Mouse (Mus musculus) CH12.LX (cell line): ENCODE data around the gene Gm49673.
A peak's percentile ranks its signal among the peaks of the same experiment; 100 is the strongest.
"Not testable (repeated sequence)": the region's sequence is repeated elsewhere in the genome, so short reads cannot be mapped to it uniquely, and the experiment has no call there.

ENCODE experiments used
- CTCF ChIP-seq, 2 experiments: IDR thresholded peaks in 1 of 2; conservative IDR thresholded peaks in 1 of 2; 2 replicates each; pipeline ENCODE4 v1.5.1; 2011 to 2012; ENCODE audit warnings: low read depth in 2 of 2, low read length in 2 of 2, improper control_type of control experiment in 1 of 2, inconsistent platforms in 1 of 2, mild to moderate bottlenecking in 1 of 2, moderate library complexity in 1 of 2
- E2F4 ChIP-seq: IDR thresholded peaks from 2 replicates; pipeline ENCODE4 v1.6.1; 2011; ENCODE audit warnings: low read depth, low read length, improper control_type of control experiment; ENCODE audit not compliant: insufficient replicate concordance
- ELF1 ChIP-seq: IDR thresholded peaks from 2 replicates; pipeline ENCODE4 v1.6.1; 2014; ENCODE audit warnings: low read depth, mild to moderate bottlenecking, inconsistent platforms, low read length, improper control_type of control experiment
- EP300 ChIP-seq: IDR thresholded peaks from 2 replicates; pipeline ENCODE4 v1.6.1; 2011; ENCODE audit warnings: low read length, improper control_type of control experiment
- ETS1 ChIP-seq: conservative IDR thresholded peaks from 2 replicates; pipeline ENCODE4 v1.6.1; 2012; ENCODE audit warnings: low read depth, mild to moderate bottlenecking, inconsistent platforms, low read length, improper control_type of control experiment, moderate library complexity
- GABPA ChIP-seq: IDR thresholded peaks from 2 replicates; pipeline ENCODE4 v1.6.1; 2012; ENCODE audit warnings: low read depth, low read length, improper control_type of control experiment, inconsistent platforms; ENCODE audit not compliant: insufficient replicate concordance
- HCFC1 ChIP-seq: IDR thresholded peaks from 2 replicates; pipeline ENCODE4 v1.6.1; 2012; ENCODE audit warnings: low read depth, mild to moderate bottlenecking, inconsistent platforms, low read length, improper control_type of control experiment
- JUN ChIP-seq: IDR thresholded peaks from 2 replicates; pipeline ENCODE4 v1.6.1; 2011; ENCODE audit warnings: low read depth, mild to moderate bottlenecking, low read length, improper control_type of control experiment, moderate library complexity; ENCODE audit not compliant: insufficient read depth
- MAFK ChIP-seq: IDR thresholded peaks from 2 replicates; pipeline ENCODE4 v1.6.1; 2011; ENCODE audit warnings: low read length, improper control_type of control experiment; ENCODE audit not compliant: insufficient replicate concordance
- MAZ ChIP-seq: IDR thresholded peaks from 2 replicates; pipeline ENCODE4 v1.6.1; 2012; ENCODE audit warnings: low read depth, mild to moderate bottlenecking, inconsistent platforms, low read length, improper control_type of control experiment, moderate library complexity
- POLR2A ChIP-seq: IDR thresholded peaks from 2 replicates; pipeline ENCODE4 v1.6.1; 2011; ENCODE audit warnings: low read depth, mild to moderate bottlenecking, improper control_type of control experiment, low read length
- RCOR1 ChIP-seq: conservative IDR thresholded peaks from 2 replicates; pipeline ENCODE4 v1.6.1; 2012; ENCODE audit warnings: low read depth, mild to moderate bottlenecking, inconsistent platforms, low read length, improper control_type of control experiment
- USF2 ChIP-seq: conservative IDR thresholded peaks from 2 replicates; pipeline ENCODE4 v1.6.1; 2011; ENCODE audit warnings: low read depth, low read length, improper control_type of control experiment
- ZNF384 ChIP-seq: IDR thresholded peaks from 2 replicates; pipeline ENCODE4 v1.6.1; 2012; ENCODE audit warnings: low read depth, low read length, improper control_type of control experiment, inconsistent platforms

DNA sequence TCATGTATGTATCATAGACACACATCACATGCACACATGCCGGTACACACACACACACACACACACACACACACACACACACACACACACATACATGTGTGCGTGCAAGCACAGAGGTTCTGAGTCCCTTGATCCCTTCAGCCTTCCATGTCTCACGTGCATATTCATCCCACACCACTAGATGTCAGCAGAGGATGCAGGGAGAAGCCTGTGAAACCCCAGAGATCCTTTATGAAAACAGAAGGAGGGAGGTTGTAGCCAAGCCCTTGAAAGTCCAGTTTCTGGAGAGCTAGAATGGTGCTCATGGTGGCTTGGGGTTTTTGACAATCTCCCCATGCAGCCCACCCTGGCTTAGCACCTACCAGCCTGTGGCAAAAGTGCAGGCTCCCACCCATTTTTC lies 96.3 kb downstream of the Gm49673 start:
- not testable (repeated sequence) for TF ChIP-seq RCOR1, POLR2A, HCFC1, ELF1, MAFK, EP300, GABPA, JUN, ZNF384, MAZ, E2F4, USF2, ETS1
- peak in 1 of 2 experiments; percentile 46; a peak in 2 of 4 replicates for TF ChIP-seq CTCF (conservative IDR thresholded peaks at IDR 0.05 in 1 of 2, IDR thresholded peaks at IDR 0.05 in 1 of 2; ENCODE audit: low read depth in 2 of 2, low read length in 2 of 2)
